ENCODE assay signal across 16 mouse cellular contexts in the genomic region with DNA sequence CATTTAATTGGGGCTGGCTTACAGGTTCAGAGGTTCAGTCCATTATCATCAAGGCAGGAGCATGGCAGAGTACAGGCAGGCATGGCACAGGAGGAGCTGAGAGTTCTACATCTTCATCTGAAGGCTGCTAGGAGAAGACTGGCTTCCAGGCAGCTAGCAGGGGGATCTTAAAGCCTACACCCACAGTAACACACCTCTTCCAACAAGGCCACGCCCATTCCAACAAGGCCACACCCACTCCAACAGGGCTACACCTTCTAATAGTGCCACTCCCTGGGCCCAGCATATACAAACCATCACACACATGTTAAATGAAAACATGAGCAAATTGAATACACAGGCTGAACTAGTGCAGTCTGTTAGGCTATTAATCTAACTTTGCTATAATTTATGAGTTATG. TPM values are rescaled to one million over a fixed set of nuclear protein-coding genes. Genes with fewer than 3 reads are reported as not detected.
DNase-seq lines count a peak whose midpoint lies in the region; ATAC-seq and TF ChIP-seq lines count a peak whose summit lies in the region.
"Not testable (repeated sequence)": the region's sequence is repeated elsewhere in the genome, so short reads cannot be mapped to it uniquely, and the experiment has no call there.
"Had no signal": no experiment of that assay in that cellular context is flagged by ENCODE, and none has a peak within 500 bp of the region (broad histone marks: within the 10 kb centered on the region; RNA-seq: fewer than 3 reads in every experiment).

No protein-coding gene starts in this region.

- WGBS in liver, embryonic 11.5 days = 10% methylated on average over 1 of the region's 1 CpGs
- 5% methylated on average over 1 of the region's 1 CpGs for WGBS in liver, embryonic 14.5 days (ENCODE audit: insufficient replicate concordance)

- not testable (repeated sequence) for H3K9ac ChIP-seq in liver, embryonic 11.5 days (ENCODE audit: low read depth, low read length); liver, embryonic 14.5 days (replicated peaks)

- H3K4me2 ChIP-seq in liver, embryonic 11.5 days; liver, embryonic 14.5 days (ENCODE audit: low read depth): not testable (repeated sequence)

- peak; percentile 35 to 41 for DNase-seq in B cell, adult 2 months
- peak; percentile 74 for DNase-seq in R1 (ENCODE audit: low read depth, low spot score)
- DNase-seq in c-Kit-negative CD71-positive TER-119-positive erythroid progenitor cells, embryonic 14.5 days (ENCODE audit: low read depth, low spot score) = peak; percentile 11
- peak; percentile 32 for DNase-seq in embryo, embryonic 10 days (ENCODE audit: low spot score)
- DNase-seq in liver, embryonic 11.5 days (ENCODE audit: low spot score) = not testable (repeated sequence)
- DNase-seq in liver, embryonic 14.5 days (ENCODE audit: low read depth in 3 of 3, low spot score in 3 of 3) = peak in 1 of 3 experiments; percentile 44
- DNase-seq in splenic B cell, adult 2 months (ENCODE audit: low read depth, low spot score) = peak; percentile 25

- H3K27ac ChIP-seq in liver, embryonic 11.5 days (ENCODE audit: low read depth, low read length); liver, embryonic 14.5 days: not testable (repeated sequence)

- peak; percentile 47 for ATAC-seq in CD4-positive, CD25-positive, alpha-beta regulatory T cell, adult 4 months
- ATAC-seq in liver, embryonic 11.5 days (replicated peaks; ENCODE audit: low FRiP score) = peak; percentile 60; the same call in 1 of the 2 replicates
- 0 out of 2 replicates have a peak, but pooled peaks have one; percentile 36 for ATAC-seq in liver, embryonic 14.5 days (ENCODE audit: insufficient read depth)

- not testable (repeated sequence) for TF ChIP-seq EP300 in liver, embryonic 14.5 days (IDR thresholded peaks at IDR 0.05; ENCODE audit: low read depth)

- H3K27me3 ChIP-seq in liver, embryonic 11.5 days (replicated peaks; ENCODE audit: control insufficient read depth, insufficient read depth, low read length); liver, embryonic 14.5 days (ENCODE audit: control insufficient read depth, insufficient read depth, low read length); splenic B cell, adult 2 months (ENCODE audit: control insufficient read depth, insufficient read depth, low read length, poor library complexity, severe bottlenecking): not testable (repeated sequence)

- H3K4me1 ChIP-seq in liver, embryonic 11.5 days (replicated peaks; ENCODE audit: control insufficient read depth, insufficient read depth, low read length) = peaks cover 16% of the 10 kb centered on the region
- H3K4me1 ChIP-seq in liver, embryonic 14.5 days (replicated peaks; ENCODE audit: control insufficient read depth in 2 of 2, insufficient read depth in 2 of 2, low read length in 1 of 2) = peaks cover 0 to 20% of the 10 kb centered on the region in 2 experiments; a peak in 2 of 4 replicates

- TF ChIP-seq CTCF in liver, embryonic 14.5 days (IDR thresholded peaks at IDR 0.05; ENCODE audit: low read depth) = not testable (repeated sequence)

- H3K4me3 ChIP-seq in liver, embryonic 11.5 days (ENCODE audit: low read depth, low read length); liver, embryonic 14.5 days (ENCODE audit: insufficient read depth in 1 of 2, low read depth in 2 of 2, low read length in 2 of 2): not testable (repeated sequence)

- not testable (repeated sequence) for H3K9me3 ChIP-seq in liver, embryonic 11.5 days (ENCODE audit: control insufficient read depth, low read length); liver, embryonic 14.5 days (ENCODE audit: control insufficient read depth, low read length)

- not testable (repeated sequence) for H3K36me3 ChIP-seq in liver, embryonic 11.5 days (ENCODE audit: control insufficient read depth, insufficient read depth, low read length); liver, embryonic 14.5 days (replicated peaks; ENCODE audit: control insufficient read depth, insufficient read depth, low read depth); splenic B cell, adult 2 months (ENCODE audit: control insufficient read depth, insufficient read depth, low read length, poor library complexity, severe bottlenecking)

RNA-seq across cellular contexts. Expression of gene Rab36, which starts 5.2 kb away (rescaled TPM):
- 1 to 10 TPM in 1 of 2 experiments, under 1 TPM in 1; 0.54 to 1.8 TPM for polyA plus RNA-seq in CD4-positive, CD25-positive, alpha-beta regulatory T cell, adult 4 months (2017; shearing (Covaris generic))
- polyA plus RNA-seq in liver, embryonic 11.5 days (2014; fragmentation: Nextera tagmentation; extraction: Ambion mirVana) = 6.5 and 7.8 TPM in 2 replicates
- polyA plus RNA-seq in liver, embryonic 14.5 days (2012; rRNA removed) = 2.0 and 2.5 TPM in 2 replicates
- 0.70 and 1.1 TPM in 2 replicates for polyA plus RNA-seq in liver, embryonic 14.5 days (2014; fragmentation: Nextera tagmentation; extraction: Ambion mirVana)
- polyA plus RNA-seq: erythroblast, embryonic 14.5 days had no signal

RNA-seq across cellular contexts. Expression of gene Rsph14, which starts 9.7 kb away (rescaled TPM):
- polyA plus RNA-seq in CD4-positive, CD25-positive, alpha-beta regulatory T cell, adult 4 months (2017; shearing (Covaris generic)) = not detected
- not detected in 2 replicates for polyA plus RNA-seq in liver, embryonic 11.5 days (2014; fragmentation: Nextera tagmentation; extraction: Ambion mirVana)
- not detected in 2 replicates for polyA plus RNA-seq in liver, embryonic 14.5 days (2012; rRNA removed)
- polyA plus RNA-seq in liver, embryonic 14.5 days (2014; fragmentation: Nextera tagmentation; extraction: Ambion mirVana) = not detected in 2 replicates
- polyA plus RNA-seq: adrenal gland, adult 2 months; embryonic facial prominence, embryonic 10.5 days; embryonic facial prominence, embryonic 13.5 days; erythroblast, embryonic 14.5 days; heart, embryonic 12.5 days; heart, embryonic 15.5 days; inflammation-experienced regulatory T-cells, adult 6 months; intestine, embryonic 16.5 days had no signal

RNA-seq across cellular contexts. Expression of gene Bcr, which starts 18.3 kb away (rescaled TPM):
- 1 to 10 TPM; 4.4 to 7.0 TPM for polyA plus RNA-seq in CD4-positive, CD25-positive, alpha-beta regulatory T cell, adult 4 months (2017; shearing (Covaris generic))
- polyA plus RNA-seq in liver, embryonic 11.5 days (2014; fragmentation: Nextera tagmentation; extraction: Ambion mirVana) = 4.2 and 6.8 TPM in 2 replicates
- polyA plus RNA-seq in liver, embryonic 14.5 days (2012; rRNA removed) = 3.3 and 3.5 TPM in 2 replicates
- polyA plus RNA-seq in liver, embryonic 14.5 days (2014; fragmentation: Nextera tagmentation; extraction: Ambion mirVana) = 0.85 and 1.3 TPM in 2 replicates
